Mouse (Mus musculus): ENCODE measurements at regions not wholly inside any gene's neighbourhood (a gene's known extent, or its start where the extent isn't known, plus 50 kb on each side); places are given as distances from the start of the nearest gene placed in this dataset.

DNA sequence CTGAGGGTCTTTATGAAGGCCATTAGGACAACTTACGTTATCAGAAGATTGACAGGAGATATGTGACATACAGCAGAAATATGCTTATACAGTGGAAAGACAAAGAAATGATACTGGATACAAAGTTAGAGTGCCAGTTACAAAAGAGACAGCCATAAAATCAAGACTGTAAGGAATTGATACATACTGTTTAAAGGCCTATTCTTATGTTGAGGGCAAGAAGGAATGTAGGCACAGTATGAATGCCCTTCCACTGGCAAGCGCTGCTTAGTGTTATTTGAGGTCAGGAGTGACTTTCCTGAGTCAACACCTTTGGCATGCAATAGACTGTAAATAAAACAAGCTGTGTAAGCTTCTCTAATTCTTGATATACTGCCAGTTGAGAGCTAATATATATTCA, 421.5 kb downstream of the Frk start:
- 56% methylated on average over 2 of the region's 2 CpGs for WGBS
- no peaks in the 10 kb centered on the region for H3K27me3 ChIP-seq (replicated peaks; ENCODE audit: control insufficient read depth, insufficient read depth, low read length)

DNA sequence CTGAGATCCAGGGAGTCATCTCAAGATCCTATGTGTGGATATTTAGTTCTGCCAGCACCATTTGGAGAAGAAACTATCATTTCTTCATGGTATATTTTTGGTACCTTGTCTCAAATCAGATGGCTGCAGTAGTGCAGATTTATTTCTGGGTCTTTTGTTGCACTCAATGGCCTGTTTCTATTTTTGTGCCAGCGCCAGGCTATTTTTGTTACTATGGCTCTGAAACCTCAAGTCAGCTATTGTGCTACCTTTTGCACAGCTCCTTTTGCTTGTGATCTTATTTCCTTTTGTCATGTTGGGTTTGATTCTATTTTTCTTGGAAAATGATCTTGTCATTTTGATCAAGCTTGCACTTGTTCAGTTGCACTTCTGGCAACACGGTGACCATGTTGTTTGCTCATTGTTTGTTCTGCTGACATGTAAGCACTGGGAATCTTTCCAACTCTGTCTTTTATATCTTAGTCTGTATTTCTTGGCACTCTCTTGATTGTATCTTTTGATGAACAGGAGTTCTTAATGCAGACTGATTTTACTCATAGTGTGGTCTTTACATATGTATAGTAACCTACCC, 429.0 kb downstream of the Frk start:
- Histone ChIP-seq H3K4me3 (ENCODE audit: low read depth, low read length) (no peak overlapping the region), H3K4me1 (ENCODE audit: control insufficient read depth, insufficient read depth, low read length) (no peaks in the 10 kb centered on the region), H3K9me3 (replicated peaks; ENCODE audit: control insufficient read depth, low read length) (no peaks in the 10 kb centered on the region), H3K9ac (ENCODE audit: low read length) (no peak overlapping the region), H3K36me3 (ENCODE audit: control insufficient read depth, insufficient read depth, low read length) (no peaks in the 10 kb centered on the region), H3K27ac (ENCODE audit: low read depth, low read length) (no peak overlapping the region), H3K27me3 (replicated peaks; ENCODE audit: control insufficient read depth, insufficient read depth, low read length) (no peaks in the 10 kb centered on the region), H3K4me2 (ENCODE audit: low read length) (no peak overlapping the region)
- DNase-seq (ENCODE audit: low spot score) (peak; percentile 14), ATAC-seq (no peak)
- 52% methylated on average over 2 of the region's 2 CpGs for WGBS

More for the DNA sequence above, 421.5 kb downstream of the Frk start:
- H3K4me3 ChIP-seq (ENCODE audit: low read depth, low read length), result no peak overlapping the region
- no peaks in the 10 kb centered on the region for H3K9me3 ChIP-seq (replicated peaks; ENCODE audit: control insufficient read depth, low read length)
- H3K9ac ChIP-seq (ENCODE audit: low read length), result no peak overlapping the region
- peak overlapping the region; percentile 16; the same call in 1 of the 2 replicates for H3K27ac ChIP-seq (ENCODE audit: low read depth, low read length)
- H3K4me2 ChIP-seq (ENCODE audit: low read length), result no peak overlapping the region
- H3K4me1 ChIP-seq (ENCODE audit: control insufficient read depth, insufficient read depth, low read length), result no peaks in the 10 kb centered on the region
- H3K36me3 ChIP-seq (ENCODE audit: control insufficient read depth, insufficient read depth, low read length), result no peaks in the 10 kb centered on the region
- ATAC-seq (peak; percentile 51), DNase-seq (ENCODE audit: low spot score) (peak; percentile 45)
